Mouse (Mus musculus): ENCODE measurements around the gene Ccdc24. TPM values are rescaled to one million over a fixed set of nuclear protein-coding genes. Genes with fewer than 3 reads are reported as not detected.

The Ccdc24 gene
- polyA plus RNA-seq, 1 experiment, result 137 TPM

GRCm38 (mm10) chr4:117834457-117834844 is 37.9 kb downstream of the Ccdc24 start, which contains the start of gene Slc6a9:
Slc6a9 (plus strand) TSS chr4:117834506.
- no peak for TF ChIP-seq POLR2A (IDR thresholded peaks at IDR 0.05; ENCODE audit: control insufficient read depth, low read depth, low read length)
- TF ChIP-seq CTCF (IDR thresholded peaks at IDR 0.05; ENCODE audit: control insufficient read depth, insufficient read depth, insufficient replicate concordance, low read depth, low read length), result no peak
- peak within 1 kb of the TSS; percentile 25; the same call in 1 of the 2 replicates for H3K27ac ChIP-seq (ENCODE audit: control insufficient read depth, insufficient read depth, low read depth, low read length)

GRCm38 (mm10) chr4:117831920-117832691 is 40.3 kb downstream of the Ccdc24 start:
- Histone ChIP-seq H3K27ac (ENCODE audit: control insufficient read depth, insufficient read depth, low read depth, low read length) (no peak overlapping the region), H3K27me3 (ENCODE audit: control insufficient read depth, insufficient read depth, low read length) (no peaks in the 10 kb centered on the region)
- TF ChIP-seq POLR2A (IDR thresholded peaks at IDR 0.05; ENCODE audit: control insufficient read depth, low read depth, low read length) (no peak), CTCF (IDR thresholded peaks at IDR 0.05; ENCODE audit: control insufficient read depth, insufficient read depth, insufficient replicate concordance, low read depth, low read length) (no peak)

More at GRCm38 (mm10) chr4:117834457-117834844, 37.9 kb downstream of the Ccdc24 start, which contains the start of gene Slc6a9:
- H3K4me1 ChIP-seq (ENCODE audit: control insufficient read depth, insufficient read depth, low read length), result peaks cover 10% of the 10 kb centered on the region
- no peaks in the 10 kb centered on the region for H3K27me3 ChIP-seq (ENCODE audit: control insufficient read depth, insufficient read depth, low read length)
- peak within 1 kb of the TSS; percentile 96 for H3K4me3 ChIP-seq (ENCODE audit: control insufficient read depth, low read depth, low read length)
- H3K36me3 ChIP-seq (ENCODE audit: control insufficient read depth, insufficient read depth, low read length), result no peaks in the 10 kb centered on the region

GRCm38 (mm10) chr4:117831499-117831898 is 40.9 kb downstream of the Ccdc24 start:
- no peak overlapping the region for H3K4me3 ChIP-seq (ENCODE audit: control insufficient read depth, low read depth, low read length)
- H3K27ac ChIP-seq (ENCODE audit: control insufficient read depth, insufficient read depth, low read depth, low read length), result no peak overlapping the region
- H3K36me3 ChIP-seq (ENCODE audit: control insufficient read depth, insufficient read depth, low read length), result no peaks in the 10 kb centered on the region
- TF ChIP-seq POLR2A (IDR thresholded peaks at IDR 0.05; ENCODE audit: control insufficient read depth, low read depth, low read length) (no peak), CTCF (IDR thresholded peaks at IDR 0.05; ENCODE audit: control insufficient read depth, insufficient read depth, insufficient replicate concordance, low read depth, low read length) (no peak)
- H3K4me1 ChIP-seq (ENCODE audit: control insufficient read depth, insufficient read depth, low read length), result peaks cover 10% of the 10 kb centered on the region
- no peaks in the 10 kb centered on the region for H3K27me3 ChIP-seq (ENCODE audit: control insufficient read depth, insufficient read depth, low read length)

More at GRCm38 (mm10) chr4:117831920-117832691, 40.3 kb downstream of the Ccdc24 start:
- Histone ChIP-seq H3K4me1 (ENCODE audit: control insufficient read depth, insufficient read depth, low read length) (peaks cover 10% of the 10 kb centered on the region), H3K4me3 (ENCODE audit: control insufficient read depth, low read depth, low read length) (no peak overlapping the region), H3K36me3 (ENCODE audit: control insufficient read depth, insufficient read depth, low read length) (no peaks in the 10 kb centered on the region)

- Histone ChIP-seq H3K27me3 (ENCODE audit: control insufficient read depth, insufficient read depth, low read length) (no peaks in the 10 kb centered on the region), H3K27ac (ENCODE audit: control insufficient read depth, insufficient read depth, low read depth, low read length) (no peak overlapping the region)
Observed at GRCm38 (mm10) chr4:117830801-117831200, 41.6 kb downstream of the Ccdc24 start.

GRCm38 (mm10) chr4:117830124-117830551 is 42.2 kb downstream of the Ccdc24 start:
- Histone ChIP-seq H3K4me1 (ENCODE audit: control insufficient read depth, insufficient read depth, low read length) (peaks cover 3% of the 10 kb centered on the region), H3K4me3 (ENCODE audit: control insufficient read depth, low read depth, low read length) (no peak overlapping the region), H3K36me3 (ENCODE audit: control insufficient read depth, insufficient read depth, low read length) (no peaks in the 10 kb centered on the region), H3K27me3 (ENCODE audit: control insufficient read depth, insufficient read depth, low read length) (no peaks in the 10 kb centered on the region), H3K27ac (ENCODE audit: control insufficient read depth, insufficient read depth, low read depth, low read length) (no peak overlapping the region)
- no peak for TF ChIP-seq CTCF (IDR thresholded peaks at IDR 0.05; ENCODE audit: control insufficient read depth, insufficient read depth, insufficient replicate concordance, low read depth, low read length)
- TF ChIP-seq POLR2A (IDR thresholded peaks at IDR 0.05; ENCODE audit: control insufficient read depth, low read depth, low read length), result no peak

More at GRCm38 (mm10) chr4:117830801-117831200, 41.6 kb downstream of the Ccdc24 start:
- H3K4me1 ChIP-seq (ENCODE audit: control insufficient read depth, insufficient read depth, low read length), result peaks cover 10% of the 10 kb centered on the region
- H3K4me3 ChIP-seq (ENCODE audit: control insufficient read depth, low read depth, low read length), result no peak overlapping the region
- no peak for TF ChIP-seq POLR2A (IDR thresholded peaks at IDR 0.05; ENCODE audit: control insufficient read depth, low read depth, low read length)
- no peaks in the 10 kb centered on the region for H3K36me3 ChIP-seq (ENCODE audit: control insufficient read depth, insufficient read depth, low read length)

GRCm38 (mm10) chr4:117829260-117830123 is 42.9 kb downstream of the Ccdc24 start:
- no peak overlapping the region for H3K4me3 ChIP-seq (ENCODE audit: control insufficient read depth, low read depth, low read length)
- no peak for TF ChIP-seq POLR2A (IDR thresholded peaks at IDR 0.05; ENCODE audit: control insufficient read depth, low read depth, low read length)
- TF ChIP-seq CTCF (IDR thresholded peaks at IDR 0.05; ENCODE audit: control insufficient read depth, insufficient read depth, insufficient replicate concordance, low read depth, low read length), result peak; percentile 73; the same call in 1 of the 2 replicates
- H3K36me3 ChIP-seq (ENCODE audit: control insufficient read depth, insufficient read depth, low read length), result no peaks in the 10 kb centered on the region
- H3K4me1 ChIP-seq (ENCODE audit: control insufficient read depth, insufficient read depth, low read length), result no peaks in the 10 kb centered on the region; the same call in 1 of the 2 replicates
- no peak overlapping the region; the same call in 1 of the 2 replicates for H3K27ac ChIP-seq (ENCODE audit: control insufficient read depth, insufficient read depth, low read depth, low read length)
- no peaks in the 10 kb centered on the region for H3K27me3 ChIP-seq (ENCODE audit: control insufficient read depth, insufficient read depth, low read length)
